Mouse (Mus musculus) fat pad, adult 2 months (tissue): ENCODE measurements around the gene Pomgnt2.
A peak's percentile ranks its signal among the peaks of the same experiment; 100 is the strongest.

Source experiments
- DNase-seq: peaks from one replicate; pipeline ENCODE4 v3.0.0-alpha.2; 2011; ENCODE audit warnings: low read depth, low spot score; ENCODE audit errors: extremely low read depth

Gene Pomgnt2

GRCm38 (mm10) chr9:122013629-122014028 is 16.7 kb upstream of the Pomgnt2 start:
- DNase-seq: no peak

- no peak for DNase-seq
These were observed 15.9 kb upstream of the Pomgnt2 start for GRCm38 (mm10) chr9:122012816-122013215.

GRCm38 (mm10) chr9:122010751-122011150 is 13.8 kb upstream of the Pomgnt2 start:
- DNase-seq: no peak

DNA sequence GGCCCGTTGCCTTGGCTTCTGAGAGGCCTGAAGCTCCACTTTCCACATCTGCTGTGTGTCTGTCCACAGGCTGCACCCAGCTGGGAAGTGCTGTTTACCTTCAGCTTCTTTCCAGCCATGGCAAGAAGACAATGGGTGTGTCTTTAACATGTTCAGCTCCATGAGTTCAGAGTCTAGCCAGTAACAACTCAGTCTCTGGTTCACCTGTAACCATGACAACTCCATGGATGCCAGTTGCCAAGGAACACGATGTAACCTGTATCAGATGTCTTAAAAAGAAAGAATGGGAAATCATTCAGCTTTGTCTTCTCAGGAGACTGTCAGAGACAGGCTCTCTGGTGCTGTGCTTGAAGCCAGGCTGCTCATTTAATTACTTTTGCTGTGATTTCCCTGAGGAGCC is 12.0 kb upstream of the Pomgnt2 start:
- no peak for DNase-seq

GRCm38 (mm10) chr9:122006609-122007008 is 9.7 kb upstream of the Pomgnt2 start:
- DNase-seq: no peak

DNA sequence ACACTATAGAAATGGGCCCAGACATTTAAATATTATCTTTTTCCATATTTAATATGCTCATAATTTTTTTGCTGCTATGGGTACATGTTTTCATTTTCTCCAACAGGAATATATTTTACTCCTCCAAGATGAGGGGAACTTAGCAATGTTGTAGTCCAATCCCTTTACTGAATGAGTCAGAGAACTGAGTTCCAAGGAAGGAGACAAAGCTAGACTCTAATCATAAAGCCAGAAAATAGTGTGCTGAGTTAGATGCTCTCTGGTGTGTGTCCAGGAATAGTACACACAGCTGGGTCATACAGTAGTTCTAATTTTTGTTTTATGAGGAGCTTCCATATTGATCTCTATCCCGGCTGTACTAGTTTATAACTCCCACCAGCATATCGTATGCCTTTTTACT is 9.3 kb upstream of the Pomgnt2 start:
- DNase-seq: no peak

DNA sequence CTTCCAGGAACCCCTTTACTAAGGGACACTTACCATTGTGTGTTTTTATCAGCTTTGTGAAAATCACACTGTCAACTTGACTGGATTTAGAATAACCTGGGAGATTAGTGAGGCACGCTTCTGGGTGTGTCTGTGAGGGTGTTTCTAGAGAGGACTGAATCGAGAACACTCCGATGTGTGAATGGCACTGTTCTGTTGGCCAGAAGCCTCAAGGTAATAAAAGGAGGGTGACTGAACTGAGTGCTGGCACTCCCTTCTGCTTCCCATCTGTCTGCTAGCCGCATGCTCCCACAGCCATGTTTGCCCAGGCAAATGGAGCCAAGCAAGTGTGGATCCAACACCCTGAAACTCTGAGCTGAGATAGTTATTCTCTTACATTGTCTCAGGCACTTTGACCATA is 1.1 kb upstream of the Pomgnt2 start:
- no peak for DNase-seq

GRCm38 (mm10) chr9:121995508-121996131 is 1.3 kb downstream of the Pomgnt2 start:
- DNase-seq: peak; percentile 14

- no peak for DNase-seq
These were observed 1.8 kb downstream of the Pomgnt2 start for GRCm38 (mm10) chr9:121995077-121995476.

DNA sequence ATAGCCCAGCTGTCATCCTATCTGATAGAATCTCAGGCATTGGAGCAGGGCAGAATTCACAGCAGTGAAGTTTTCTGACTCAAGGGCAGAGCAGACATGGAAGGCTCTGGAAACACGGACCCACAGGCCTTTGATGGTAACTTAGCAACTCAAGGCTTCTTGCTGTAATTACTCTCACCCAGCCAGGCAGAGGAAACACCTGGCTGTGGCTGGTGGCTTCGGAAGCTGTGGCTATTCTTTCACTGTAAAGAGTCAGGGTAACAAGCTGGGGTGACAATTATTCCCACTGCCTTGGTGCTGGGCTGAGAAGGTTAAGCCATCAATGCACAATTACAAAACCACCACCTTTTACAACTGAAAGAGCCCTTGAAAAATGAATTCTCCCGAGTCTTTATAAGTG is 3.9 kb downstream of the Pomgnt2 start:
- no peak for DNase-seq

DNA sequence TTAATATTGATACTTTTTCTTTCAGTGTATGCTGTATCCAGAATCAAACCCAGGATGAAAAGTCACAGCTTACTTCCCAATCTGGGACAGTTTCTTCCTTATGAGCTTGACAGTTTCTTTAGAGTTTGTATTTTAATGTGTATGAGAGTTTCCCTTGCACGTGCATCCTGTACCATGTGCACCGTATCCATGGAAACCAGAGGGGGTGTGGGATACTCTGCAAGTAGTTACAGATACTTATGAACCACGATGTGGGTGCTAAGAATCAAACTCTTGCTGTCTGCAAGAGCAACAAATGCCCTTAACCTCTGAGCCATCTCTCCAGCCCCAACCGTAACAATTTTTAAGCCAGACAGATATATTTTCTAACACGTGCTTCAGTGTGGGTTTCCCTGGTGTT is 5.9 kb downstream of the Pomgnt2 start:
- DNase-seq: no peak

DNA sequence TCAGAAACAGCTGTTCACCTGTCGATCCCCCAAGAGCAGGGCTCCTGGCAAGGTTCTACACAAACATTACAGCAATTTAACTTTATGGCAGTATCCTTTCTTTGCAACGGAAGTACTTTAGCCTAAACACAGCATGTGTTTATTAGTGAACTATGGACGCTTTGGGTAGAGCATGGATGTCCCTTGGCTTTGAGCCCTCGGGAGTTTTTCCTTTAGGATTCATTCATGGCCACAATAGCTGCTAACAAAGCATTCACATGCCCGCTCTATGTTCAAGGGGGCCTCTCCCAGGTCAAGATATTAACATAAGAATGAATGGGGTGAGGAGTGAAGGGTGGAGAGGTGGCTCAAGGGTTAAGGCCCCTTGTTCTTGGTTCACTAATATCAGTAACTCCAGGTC is 7.4 kb downstream of the Pomgnt2 start:
- no peak for DNase-seq

DNA sequence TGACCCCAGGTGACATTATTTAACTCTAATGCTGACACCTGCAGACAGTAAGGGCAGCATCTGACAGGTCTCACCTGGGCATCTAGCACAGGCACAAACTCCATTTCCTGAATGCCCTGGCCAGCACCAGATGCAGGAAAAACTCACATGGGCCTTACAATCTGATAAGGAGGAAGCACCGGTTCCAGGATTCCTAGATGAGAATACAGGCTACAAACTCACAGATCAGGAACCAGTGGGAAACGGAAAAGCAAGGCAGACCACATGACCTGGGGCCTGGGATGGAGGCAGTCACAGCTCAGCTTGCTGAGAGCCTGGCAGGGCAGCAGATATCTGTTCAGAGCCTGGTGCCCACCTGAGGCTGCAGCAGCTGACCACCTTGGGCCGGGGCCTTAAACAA is 8.0 kb downstream of the Pomgnt2 start:
- DNase-seq: no peak

DNA sequence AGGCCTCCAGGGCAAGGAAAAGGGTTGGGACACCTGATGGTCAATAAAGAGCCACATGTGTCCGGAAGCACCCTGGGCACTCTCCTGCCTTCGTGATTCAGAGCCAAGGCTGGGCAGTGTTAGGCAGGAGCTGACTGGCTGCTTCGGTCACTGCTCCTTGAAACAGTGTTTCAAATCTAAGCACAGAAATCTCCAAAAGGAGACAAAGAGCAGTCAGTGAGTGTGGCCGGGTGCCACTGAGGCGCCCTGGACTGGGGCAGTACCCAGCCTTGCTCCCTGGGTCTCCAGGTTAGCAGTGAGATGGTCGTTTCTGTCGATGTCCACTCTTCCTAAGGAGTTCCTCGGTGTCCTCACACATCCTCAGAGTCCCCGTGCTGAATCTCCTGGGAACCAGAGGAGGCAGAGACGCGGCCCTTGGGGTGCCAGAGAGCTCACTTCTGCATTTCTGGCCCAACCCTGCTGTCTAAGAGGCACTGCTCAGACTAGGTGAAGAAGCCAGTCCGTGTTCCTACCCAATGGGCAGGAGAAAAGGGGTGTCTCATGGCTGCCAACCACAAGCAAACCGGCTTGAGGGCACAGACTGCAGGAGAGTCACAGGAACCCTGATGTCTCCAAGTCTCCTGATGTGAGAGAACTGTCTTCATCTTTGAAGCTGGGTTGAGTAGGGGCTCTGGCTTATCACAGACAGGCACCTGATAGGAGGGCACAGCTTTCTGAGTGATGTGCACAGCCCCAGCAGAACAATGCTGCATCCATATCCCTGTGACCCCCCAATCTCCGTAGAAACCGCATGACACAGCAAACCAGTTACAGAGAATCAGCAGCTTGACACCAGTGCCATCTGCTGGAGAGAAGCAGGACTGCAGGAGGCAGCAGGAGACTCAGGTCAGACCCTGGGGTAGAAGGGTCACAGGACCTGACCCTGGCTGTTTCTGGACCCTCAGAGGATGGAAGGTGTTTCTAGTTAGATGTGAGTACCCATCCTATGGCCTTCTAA is 12.1 kb downstream of the Pomgnt2 start:
- DNase-seq: no peak

DNA sequence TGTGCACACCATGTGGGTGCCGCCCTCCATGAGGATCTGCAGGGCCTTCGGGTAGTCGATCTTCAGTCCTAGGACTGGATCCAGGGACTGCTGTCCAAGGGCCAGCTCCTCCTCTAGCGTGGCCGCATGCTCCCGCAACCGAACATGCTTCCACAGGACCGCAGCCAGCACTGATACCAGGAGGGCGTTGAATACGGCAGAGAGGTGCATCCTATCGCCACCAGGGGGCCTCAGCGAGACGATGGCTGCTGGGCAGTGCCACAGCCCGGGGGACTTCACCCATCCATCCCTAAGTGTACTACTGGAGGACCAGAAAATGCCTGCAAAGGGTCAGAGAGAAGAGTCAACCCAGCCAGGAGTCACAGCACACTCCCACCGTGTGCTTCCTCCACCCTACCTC is 13.4 kb downstream of the Pomgnt2 start:
- no peak for DNase-seq

DNA sequence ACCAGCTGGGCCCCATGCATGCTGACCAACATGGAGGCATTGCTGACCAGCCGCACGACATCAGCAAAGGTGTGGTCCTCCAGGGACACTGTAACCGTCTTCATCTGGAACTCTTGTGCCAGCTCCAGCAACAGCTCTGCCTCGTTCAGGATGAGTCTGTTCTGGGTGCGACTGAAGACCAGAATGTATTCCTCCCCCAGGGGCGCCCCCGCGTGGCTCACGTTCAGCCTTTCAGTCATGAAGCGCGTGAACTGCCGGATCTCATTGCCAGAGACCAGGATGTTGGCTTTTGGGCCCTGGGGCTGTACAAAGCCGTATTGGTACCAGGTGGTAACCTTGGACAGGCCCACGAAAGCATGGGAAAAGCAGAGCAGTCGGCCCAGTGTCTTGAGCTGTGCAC is 14.2 kb downstream of the Pomgnt2 start:
- no peak for DNase-seq

DNA sequence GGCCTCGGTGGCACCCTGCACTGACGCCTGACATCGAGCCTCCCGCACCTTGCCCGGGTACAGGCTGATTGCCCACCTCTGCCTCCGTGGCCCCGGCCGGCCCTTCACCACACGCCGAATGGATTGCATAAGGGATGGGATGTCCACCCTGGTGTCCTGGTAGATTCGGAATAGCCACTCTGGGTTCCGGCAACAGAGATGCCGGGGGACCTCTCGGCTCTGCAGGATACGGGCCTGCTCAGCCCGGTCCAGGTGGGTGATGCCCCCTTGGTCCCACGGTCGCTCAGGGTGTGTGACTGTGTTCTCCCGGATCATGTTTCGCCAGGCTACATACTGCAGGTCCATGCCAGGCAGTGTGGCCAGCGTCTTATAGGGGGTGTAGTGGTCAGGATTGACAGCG is 14.7 kb downstream of the Pomgnt2 start:
- DNase-seq: no peak

DNA sequence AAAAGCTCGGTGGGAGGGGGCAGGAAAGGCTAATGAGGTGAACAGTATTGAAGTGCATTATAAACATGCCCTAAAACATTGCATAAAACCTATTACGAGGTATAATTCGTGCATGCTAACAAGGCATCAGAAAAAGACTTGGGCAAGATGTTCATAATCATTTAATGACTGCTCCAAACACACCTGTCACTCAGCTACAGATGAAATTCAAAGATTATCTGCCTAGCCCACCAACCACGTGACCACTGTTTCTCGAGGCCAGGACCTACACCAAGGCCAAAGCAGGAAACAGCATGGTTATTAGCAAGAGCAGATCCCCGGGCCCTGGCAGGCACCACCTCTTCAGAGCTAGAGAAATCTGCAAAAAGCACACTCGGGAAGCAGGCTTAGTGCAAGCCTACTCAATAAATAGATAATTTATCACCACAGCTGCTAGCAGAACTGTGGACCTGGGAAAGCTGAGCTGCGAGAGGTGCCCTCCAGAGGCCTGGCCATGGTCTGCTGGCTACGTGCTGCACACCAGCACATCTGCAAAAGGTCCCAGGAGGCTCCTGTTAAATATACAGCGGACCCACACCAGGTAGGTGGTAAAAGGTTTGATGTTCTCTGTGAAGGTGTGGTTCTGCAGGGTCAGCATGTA is 15.3 kb downstream of the Pomgnt2 start:
- DNase-seq: no peak

- no peak for DNase-seq
These were observed 15.9 kb downstream of the Pomgnt2 start for GRCm38 (mm10) chr9:121981046-121981445.

DNA sequence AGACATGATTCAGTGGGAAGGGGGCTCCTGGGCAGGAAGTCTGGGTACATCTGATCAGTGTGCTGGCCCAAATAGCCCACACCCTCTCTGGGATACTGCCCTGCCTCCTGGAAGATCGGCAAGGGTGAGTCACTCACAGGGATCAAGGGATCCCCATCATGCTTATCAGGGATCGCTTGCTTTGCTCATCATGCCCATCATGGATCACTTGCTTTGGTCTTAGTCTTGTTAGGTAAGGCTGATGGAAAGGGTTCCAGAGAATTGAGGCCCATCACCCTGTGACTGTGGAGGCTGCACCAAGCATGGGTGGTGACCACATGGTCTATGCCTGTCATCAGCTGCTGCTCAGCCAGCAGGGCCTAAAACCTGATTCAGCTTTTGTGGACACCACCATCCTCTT is 21.6 kb downstream of the Pomgnt2 start:
- no peak for DNase-seq

DNA sequence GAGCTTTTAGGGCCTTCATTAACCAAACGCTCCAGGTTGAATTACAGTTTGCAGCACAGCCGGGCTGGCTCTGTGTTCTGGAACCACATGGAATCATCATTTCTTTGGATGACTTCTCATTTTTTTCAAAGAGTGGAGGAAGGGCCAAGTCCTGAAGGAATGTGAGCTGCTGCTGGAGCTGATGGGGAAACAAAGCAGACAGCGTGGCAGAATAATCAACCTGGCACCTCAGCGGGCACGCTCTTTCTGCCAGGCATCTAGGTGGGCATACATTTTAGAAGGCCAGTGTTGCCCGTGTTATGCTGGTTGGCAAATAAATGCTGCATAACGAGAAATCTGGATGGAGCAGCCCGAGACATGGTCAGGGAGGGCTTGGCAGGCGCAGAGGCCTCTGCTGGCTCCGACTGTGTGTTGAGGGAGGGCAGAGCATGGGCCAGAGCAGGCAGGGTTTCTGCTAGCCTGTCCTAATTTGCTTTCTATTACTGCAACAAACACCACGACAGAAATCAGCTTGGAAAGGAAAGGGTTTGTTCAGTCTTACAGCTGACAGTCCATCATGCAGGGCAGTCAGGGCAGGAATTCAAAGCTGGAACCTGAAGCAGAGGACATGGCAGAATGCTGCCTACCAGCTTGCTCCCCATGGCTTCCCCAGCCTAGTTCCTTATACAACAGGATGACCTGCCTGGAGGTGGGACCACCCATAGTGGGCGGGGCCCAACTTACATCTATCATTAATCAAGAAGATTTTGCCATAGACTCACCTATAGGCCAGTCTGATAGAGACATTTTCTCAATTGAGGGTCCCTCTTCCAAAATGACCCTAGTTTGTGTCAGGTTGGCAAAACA is 22.5 kb downstream of the Pomgnt2 start:
- DNase-seq: no peak
